Mouse (Mus musculus): ENCODE measurements around the gene Lhfpl5.

The Lhfpl5 gene

DNA sequence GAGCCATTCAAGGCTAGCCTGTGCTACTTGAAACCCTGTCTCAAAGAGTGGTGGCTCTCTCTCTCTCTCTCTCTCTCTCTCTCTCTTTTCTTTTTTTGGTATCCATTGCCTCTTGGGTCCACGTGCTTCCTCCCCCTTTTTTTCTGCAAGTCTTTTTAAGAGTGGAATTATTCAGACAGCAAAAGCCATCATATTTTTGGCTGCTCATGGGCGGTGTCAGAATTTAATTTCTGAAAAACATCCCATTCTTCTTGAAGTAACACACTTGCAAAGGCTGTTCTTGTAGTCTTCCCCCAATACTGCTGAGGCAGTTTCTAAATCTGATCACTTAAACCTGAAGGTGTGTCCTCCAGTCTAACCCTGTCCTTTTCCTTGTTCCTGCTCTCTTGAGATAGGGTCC is 51.5 kb downstream of the Lhfpl5 start:
- peak; percentile 93 for DNase-seq (ENCODE audit: low read depth, low spot score)

DNA sequence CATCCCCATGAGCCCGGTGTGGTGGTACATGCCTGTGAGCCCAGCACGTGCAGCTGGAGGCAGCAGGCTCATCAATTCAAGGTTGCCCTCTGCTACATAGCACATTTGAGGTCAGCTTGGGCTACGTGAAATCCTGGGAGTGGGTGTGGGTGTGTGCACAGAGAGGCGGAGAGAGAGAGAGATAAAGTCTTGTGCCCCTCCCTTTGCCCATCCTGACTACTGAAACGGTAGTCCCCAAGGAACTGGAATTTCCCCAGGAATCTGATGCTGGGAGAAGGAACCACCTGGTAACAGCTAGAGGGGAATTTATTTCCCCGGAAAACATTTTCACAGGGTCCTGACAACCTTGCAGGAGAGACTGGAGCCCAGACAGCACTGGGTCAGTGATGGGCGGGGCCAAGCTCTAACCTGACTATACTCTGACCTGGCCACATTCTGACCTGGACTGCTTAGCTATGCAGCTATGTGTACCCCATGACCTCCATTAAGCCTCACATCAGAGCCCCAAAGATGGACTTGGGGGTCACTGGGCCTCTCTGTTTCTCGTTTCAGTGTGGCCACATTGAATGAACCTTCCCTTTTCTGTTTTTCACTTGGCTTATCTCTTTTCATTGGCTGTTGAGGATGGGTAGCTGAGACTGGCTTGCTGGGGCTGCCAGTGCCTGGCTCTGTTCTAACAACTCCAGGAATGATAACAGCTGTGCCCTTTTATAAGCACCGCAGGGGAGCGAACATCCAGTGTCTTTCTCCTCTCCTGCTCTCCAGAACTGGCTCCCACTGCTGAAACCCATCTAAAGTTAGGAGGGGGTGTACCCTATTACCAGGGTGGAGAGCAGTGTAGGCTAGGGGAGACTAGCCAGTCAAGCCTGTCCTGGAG is 53.0 kb downstream of the Lhfpl5 start:
- DNase-seq (ENCODE audit: low read depth, low spot score), result no peak

DNA sequence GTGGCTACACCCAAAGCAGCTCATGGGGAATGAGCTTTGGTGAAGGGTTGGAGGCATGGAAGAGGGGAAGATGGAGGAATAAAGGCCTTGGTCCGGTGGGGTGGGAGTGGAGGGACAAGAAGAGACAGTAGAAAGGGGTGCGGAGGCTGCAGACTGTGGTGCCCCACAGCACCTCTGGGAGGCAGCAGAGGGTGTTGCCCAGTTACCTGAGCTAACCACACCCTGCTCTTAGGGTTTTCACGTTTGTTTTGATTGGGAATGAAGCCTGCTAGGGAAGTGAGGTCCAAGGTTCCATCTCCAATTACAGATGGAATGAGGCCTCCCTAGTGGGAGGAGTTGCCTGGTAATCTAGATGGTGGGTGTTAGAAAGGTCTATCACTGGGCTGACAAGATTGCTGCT is 53.7 kb downstream of the Lhfpl5 start:
- DNase-seq (ENCODE audit: low read depth, low spot score), result no peak

All from telencephalon, adult 2 months (tissue).